Mouse (Mus musculus) kidney, adult 2 months (tissue): ENCODE results near the gene Pacs1.

Experiments used
- CTCF ChIP-seq: fragments of 200-500 bp; conservative IDR thresholded peaks from 2 replicates; pipeline ENCODE4 v1.5.1; 2011; ENCODE audit warnings: low read depth, mild to moderate bottlenecking, control low read depth, low read length, moderate library complexity, mixed read lengths; ENCODE audit not compliant: insufficient read depth, insufficient read length
- POLR2A ChIP-seq: fragments of 200-500 bp; IDR thresholded peaks from one replicate; pipeline ENCODE4 v1.6.1; 2011; ENCODE audit warnings: low read depth, low read length, control low read depth

GRCm38 (mm10) chr19:5150358-5150757 is 122.6 kb downstream of the Pacs1 start:
- TF ChIP-seq CTCF (no peak), POLR2A (no peak)
